Mouse (Mus musculus): ENCODE measurements around the gene Tpra1.
A peak's percentile ranks its signal among the peaks of the same experiment; 100 is the strongest.

The Tpra1 gene

GRCm38 (mm10) chr6:88893559-88893958 is 8.5 kb upstream of the Tpra1 start:
- peak; percentile 82 for DNase-seq

- DNase-seq: no peak
These were observed 6.1 kb upstream of the Tpra1 start for GRCm38 (mm10) chr6:88895943-88896342.

GRCm38 (mm10) chr6:88897246-88897645 is 4.8 kb upstream of the Tpra1 start:
- no peak for DNase-seq

GRCm38 (mm10) chr6:88898534-88899048 is 3.5 kb upstream of the Tpra1 start, which contains the start of gene Mcm2:
Mcm2 (minus strand) TSS chr6:88898780.
- DNase-seq: peak; percentile 99

DNA sequence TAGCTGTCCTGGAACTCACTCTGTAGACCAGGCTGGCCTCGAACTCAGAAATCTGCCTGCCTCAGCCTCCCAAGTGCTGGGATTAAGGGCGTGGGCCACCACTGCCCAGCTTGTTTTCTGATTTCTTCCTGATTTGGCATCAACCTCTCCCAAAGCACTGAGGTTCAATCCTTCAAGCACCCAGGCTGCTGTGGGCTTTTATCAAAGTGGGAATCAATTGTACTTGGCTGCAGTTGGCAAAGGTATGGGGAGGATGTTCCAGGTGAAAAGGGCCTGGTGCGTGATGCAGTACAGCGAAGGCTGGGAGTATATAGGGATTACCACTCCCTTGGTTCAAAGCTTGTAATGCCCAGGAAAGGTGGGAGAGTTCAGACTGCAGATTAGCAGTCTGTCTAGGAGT is 3.0 kb upstream of the Tpra1 start:
- no peak for DNase-seq

- no peak for DNase-seq
These were observed 2.4 kb upstream of the Tpra1 start for GRCm38 (mm10) chr6:88899628-88900027.

GRCm38 (mm10) chr6:88901471-88901870 is 580 bp upstream of the Tpra1 start:
- DNase-seq: peak; percentile 47

- no peak for DNase-seq
These were observed 1.7 kb downstream of the Tpra1 start for GRCm38 (mm10) chr6:88903708-88904107.

GRCm38 (mm10) chr6:88904456-88904974 is 2.5 kb downstream of the Tpra1 start:
- DNase-seq: no peak

- no peak for DNase-seq
These were observed 3.0 kb downstream of the Tpra1 start for GRCm38 (mm10) chr6:88905042-88905441.

DNA sequence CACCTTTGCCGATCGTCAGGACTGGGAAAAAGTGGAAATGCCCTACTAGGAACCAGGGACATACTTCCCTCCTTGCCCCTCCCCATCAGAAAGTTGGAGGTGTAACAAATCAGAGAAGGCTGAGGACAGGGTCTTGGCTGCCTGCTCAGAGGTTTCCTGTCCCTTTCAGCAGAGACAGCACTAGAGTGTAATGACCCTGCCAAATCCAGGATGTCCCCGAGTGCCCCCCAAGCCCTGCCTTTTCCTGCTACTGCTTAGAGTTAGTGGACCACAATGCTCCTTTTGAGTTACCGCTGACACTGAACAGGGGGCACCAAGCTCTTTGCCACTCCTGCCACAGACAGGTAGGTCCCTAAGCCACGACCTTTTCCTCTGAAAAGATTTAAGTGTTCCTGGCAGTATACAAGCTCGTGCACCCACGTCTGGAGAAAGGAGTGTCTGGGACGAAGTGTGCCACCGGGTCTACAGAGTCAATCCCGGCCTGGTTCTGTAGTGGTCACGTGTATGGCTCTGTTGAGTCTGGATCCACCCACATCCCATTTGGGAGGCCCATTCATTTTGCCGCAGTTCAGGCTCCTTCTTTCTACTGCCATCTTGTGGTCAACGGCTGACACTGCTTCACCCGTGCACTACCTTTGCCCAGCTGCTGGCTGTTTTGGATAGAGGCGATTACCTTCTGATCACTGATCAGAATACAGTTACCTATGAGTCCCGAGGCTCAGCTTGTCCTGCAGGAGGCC is 4.5 kb downstream of the Tpra1 start:
- peak; percentile 77 for DNase-seq

DNA sequence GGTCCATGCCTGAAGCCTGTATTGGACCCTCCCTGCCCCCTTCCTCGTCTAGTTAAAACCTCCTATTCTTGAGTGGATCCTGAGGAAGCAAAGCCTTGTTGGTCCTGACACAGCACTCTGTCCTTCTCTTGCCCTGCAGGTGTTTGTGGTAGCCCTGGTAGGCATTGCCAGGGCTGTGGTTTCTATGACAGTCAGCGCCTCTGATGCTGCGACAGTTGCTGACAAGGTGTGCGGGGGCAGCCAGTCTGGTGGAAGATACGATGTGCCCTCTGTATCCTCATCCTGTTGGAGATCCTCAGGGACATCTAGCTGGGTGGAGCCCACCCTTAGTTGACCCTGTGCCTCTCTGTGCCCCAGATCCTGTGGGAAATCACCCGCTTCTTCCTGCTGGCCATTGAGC is 7.1 kb downstream of the Tpra1 start:
- no peak for DNase-seq

GRCm38 (mm10) chr6:88913022-88913421 is 11.0 kb downstream of the Tpra1 start:
- DNase-seq: no peak

- no peak for DNase-seq
These were observed 11.4 kb downstream of the Tpra1 start for GRCm38 (mm10) chr6:88913440-88913839.

DNA sequence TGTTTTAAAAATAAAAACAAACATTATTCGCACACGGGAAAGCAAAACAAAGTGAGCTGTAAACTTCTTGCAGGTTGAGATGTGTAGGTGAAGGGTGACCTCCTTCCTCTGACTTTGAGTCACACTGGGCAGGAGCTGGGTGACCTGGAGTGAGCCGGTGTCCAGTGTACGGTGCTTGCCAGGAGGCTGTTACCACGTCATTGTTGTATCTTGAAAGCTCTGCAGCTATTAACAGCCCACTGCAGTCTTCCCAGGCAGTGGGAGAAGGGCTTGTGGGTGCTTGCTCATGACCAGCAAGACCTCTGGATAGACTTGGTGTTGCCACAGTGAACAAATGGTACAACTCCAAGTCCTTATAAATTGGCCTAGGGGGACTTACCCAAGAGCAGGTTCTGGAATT is 12.7 kb downstream of the Tpra1 start:
- DNase-seq: no peak

GRCm38 (mm10) chr6:88915510-88915909 is 13.5 kb downstream of the Tpra1 start:
- no peak for DNase-seq

GRCm38 (mm10) chr6:88916153-88916552 is 14.1 kb downstream of the Tpra1 start:
- DNase-seq: peak; percentile 74

DNA sequence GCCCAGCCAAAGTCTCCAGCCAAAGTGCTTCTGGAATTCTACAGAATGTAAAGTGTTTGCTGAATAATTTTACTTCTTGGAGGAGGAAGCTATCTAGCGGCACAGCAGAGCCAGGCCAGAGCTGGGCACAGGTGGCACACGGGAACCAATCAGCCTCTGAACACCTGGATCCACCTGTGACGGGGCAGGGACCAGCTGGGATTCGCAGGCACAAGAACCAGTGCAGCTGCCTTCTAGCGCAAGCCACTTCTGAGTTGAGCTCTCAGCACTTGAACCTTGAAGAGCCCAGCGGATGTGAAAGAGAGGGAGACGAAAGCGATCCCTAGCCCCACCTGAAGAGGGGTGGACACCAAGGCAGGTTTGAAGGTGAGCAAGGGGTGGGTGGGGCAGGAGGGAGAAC is 16.8 kb downstream of the Tpra1 start:
- DNase-seq: no peak

GRCm38 (mm10) chr6:88924502-88925275 is 22.6 kb downstream of the Tpra1 start:
- DNase-seq: peak; percentile 83

DNA sequence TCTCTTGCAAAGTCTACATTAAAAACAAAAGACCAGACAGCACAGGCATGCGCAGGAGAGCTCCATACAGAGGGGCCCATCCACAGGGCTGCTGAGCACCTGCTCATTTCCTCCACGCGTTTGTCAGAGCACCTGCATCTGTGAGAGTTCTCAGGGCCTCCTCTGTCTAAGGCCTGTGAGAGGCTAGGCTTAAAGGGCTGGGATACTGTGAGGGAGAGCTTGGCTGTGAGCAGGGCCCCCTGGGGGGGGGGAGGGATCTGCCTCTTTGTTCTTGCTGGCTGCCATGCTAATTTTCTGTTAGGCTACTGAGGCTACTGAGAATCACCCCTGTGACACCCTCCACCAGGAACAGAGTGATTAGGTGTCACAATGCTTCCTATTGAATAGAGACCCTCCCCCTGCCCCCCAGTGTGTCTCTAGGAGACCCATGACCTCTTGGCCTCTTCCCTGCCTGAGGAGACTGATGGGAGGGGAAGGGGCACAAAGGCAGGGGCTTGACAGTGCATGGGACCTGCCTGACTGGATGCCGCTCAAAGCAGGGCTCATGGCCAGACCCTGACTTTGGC is 23.7 kb downstream of the Tpra1 start:
- no peak for DNase-seq

DNA sequence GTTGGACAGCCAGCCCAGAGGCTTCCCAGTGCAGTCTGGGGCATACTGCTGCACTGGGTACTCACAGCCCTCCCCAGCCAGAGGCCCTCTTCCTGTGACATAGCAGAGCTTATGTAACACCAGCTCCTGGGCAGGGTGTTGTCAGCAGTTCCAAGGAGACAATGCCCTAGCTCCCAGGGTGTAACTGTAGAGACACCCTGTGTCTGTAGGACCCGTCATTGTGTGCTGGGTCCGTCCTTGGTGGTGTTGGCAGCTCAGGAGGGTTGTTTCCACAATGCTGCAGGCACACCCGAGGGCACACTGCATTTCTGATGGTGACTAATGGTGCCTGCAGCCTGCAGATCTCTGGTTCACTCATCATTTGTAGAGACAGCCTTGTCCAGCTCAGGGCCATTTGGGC is 24.8 kb downstream of the Tpra1 start:
- peak; percentile 59 for DNase-seq

DNA sequence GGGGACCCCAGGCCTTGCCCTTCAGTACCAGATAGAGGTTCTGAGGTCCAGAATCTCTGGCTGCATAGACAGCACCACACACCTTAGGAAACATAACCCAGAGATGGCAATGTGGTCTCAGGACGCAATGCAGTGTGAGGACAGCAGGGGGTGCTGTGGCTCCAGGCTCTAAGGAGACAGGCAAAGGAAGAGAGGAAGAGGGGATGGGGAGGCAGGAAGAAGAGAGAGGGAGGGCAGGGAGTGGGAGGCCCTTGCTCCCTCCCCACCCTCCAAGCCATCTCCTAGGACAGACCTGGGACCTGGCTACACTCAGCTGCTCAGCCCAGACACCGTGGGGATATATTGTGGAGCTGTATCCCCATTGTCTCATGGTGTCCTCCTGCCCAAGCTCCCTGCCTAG is 25.5 kb downstream of the Tpra1 start:
- DNase-seq: peak; percentile 87

DNA sequence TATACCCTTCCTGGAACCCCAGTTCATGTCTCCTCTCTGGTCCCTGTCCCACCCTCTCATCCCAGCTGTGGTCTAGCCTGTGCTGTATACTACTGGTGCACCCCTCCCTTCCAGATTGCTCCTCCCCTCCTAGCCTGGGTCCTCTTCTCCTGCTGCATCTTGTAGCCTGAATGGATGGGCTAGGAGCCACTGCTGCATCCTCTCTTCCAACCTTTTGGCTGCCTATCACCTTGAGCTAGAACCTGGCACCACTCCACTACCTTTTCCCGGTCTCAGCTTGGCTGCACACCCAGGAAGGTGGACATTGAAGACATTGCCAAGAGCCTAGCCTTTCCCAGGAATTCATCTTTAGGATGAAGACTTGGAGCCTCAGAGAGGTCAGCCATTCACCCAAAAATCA is 26.0 kb downstream of the Tpra1 start:
- no peak for DNase-seq
